Mouse (Mus musculus) MN1 (cell line): ENCODE data around the gene Nceh1.
A peak's percentile ranks its signal among the peaks of the same experiment; 100 is the strongest.

Experiments used
- DNase-seq: peaks from one replicate; pipeline ENCODE4 v3.0.0-alpha.2; 2016; ENCODE audit warnings: low spot score

The Nceh1 gene

DNA sequence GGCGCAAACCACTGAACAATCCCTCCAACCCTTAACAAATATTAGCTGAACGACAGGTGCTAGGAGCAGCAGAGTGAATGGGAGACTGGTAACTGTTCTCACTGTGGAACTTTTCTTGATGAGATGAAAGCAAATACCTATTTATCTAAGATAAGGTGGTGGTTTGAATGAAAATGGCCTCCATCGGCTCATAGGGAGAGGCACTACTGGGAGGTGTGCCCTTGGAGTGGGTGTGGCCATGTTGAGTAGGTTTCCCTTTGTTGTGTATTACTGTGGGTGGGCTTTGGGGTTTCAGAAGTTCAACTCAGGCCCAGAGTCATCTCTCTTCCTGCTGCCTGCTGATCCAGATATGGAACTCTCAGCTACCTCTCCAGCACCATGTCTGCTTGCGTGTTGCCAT, 8.1 kb downstream of the Nceh1 start:
- DNase-seq: no peak

GRCm38 (mm10) chr3:27191856-27192255, 9.1 kb downstream of the Nceh1 start:
- no peak for DNase-seq

DNA sequence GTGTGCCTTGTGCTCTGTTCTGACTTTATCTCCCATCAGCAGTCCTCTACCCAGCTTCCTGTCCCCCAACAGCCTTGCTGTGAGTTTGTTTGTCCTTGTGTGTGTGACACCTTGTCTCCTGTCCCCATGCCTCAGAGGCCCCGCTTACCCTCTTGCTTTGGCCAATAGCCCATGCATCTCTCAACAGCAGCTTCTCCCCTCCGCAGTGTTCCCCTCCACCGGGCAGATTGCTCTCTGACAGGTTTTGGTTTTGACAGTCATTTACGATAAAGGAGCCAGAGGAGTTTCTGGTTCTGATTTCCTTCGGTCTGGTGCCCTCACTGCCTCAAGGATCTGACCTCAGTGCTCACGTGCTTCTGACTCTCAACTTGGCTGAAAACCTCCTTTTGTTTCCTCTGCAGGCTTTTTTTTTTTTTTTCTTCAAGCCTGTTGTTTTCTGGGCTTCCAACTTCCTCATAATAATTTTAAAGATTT, 11.1 kb downstream of the Nceh1 start:
- peak; percentile 70 for DNase-seq

DNA sequence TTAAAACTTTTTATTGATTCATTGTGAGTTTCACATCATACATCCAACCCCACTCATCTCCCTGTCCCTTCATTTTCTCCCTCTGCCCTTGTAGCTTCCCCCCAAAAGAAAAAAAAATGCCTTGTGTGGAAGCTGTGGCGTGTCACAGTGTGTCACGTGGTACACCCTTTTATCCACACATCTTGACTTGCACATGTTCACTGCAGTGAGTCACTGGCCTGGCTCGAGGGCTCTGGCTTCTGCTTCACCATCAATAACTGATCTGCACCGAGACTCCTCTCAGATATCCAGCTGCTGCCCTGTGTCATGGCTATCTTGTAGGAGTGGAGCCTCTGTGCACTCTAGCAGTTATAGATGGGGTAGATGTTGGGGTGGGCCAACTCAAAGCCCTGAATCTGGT, 12.4 kb downstream of the Nceh1 start:
- peak; percentile 79 for DNase-seq

GRCm38 (mm10) chr3:27195573-27196227, 12.9 kb downstream of the Nceh1 start:
- DNase-seq: no peak

DNA sequence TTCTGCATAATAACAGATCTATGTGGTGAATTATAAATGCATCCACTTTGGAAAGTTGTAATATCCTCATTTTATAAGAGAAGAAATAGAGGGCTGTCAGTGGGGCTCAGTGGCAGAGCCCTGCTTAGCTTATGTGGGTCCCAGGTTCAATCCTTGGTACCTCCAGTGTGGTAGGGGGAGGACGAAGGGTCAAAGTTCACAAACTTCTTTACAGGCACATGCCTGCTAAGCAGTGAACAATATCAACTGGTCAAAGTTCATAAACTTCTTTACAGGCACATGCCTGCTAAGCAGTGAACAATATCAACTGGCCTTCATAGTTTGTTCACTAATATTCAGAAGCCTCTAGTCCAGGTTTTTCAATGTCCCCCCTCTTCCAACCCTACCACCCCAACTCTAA, 13.8 kb downstream of the Nceh1 start:
- DNase-seq: no peak

DNA sequence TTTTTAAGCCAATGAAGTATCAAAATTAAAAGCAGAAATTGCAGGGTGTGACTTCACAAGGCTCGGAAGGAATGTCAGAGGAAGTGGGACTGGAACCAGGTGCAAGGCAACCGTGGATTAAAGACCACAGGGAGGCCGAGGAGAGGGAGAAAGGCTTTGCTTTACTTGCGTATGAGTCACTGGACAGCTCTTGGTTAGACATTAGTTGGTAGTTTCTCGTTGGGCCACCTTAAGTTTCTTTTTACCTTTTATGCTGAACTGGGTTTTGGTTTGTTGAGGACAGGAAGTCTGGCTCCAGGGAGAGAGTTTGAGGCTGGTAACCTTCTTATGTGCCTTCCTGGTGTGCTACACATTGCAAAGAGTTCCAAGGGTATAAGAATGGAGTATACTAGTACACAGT, 15.1 kb downstream of the Nceh1 start:
- DNase-seq: no peak

GRCm38 (mm10) chr3:27199120-27199519, 16.4 kb downstream of the Nceh1 start:
- no peak for DNase-seq

DNA sequence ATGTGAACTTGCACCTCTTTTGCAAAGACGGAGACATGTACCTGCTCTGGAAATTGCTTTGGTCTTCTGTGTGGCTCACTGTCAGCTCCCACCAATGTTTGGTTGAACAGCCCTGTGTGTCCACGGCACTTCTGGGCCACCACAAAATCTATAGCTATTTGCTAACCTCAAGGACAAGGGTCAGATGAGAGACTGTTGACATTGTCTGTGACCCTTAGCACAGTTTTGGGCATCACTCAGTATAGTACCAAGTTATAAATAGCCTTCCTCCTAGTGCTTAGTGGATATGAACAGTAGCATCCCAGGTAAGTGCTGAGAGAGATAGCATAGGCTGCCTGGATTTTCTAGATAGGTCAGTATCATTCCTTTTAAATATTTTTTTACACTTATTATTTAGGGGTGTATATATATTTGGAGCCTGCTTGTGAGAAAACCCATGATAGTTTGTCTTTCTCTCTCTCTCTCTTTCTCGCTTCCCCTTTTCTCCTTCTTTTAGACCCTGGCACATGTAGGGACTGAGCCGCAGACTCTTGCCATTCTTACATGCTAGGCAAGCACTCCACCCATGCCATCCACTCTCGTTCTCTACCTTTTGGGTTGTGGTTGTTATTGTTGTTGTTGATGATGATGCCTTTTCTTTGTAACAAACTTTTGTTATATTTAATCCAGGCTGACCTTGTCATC, 19.1 kb downstream of the Nceh1 start:
- DNase-seq: no peak

- DNase-seq: no peak
Observed at GRCm38 (mm10) chr3:27205068-27205467, 22.3 kb downstream of the Nceh1 start.

GRCm38 (mm10) chr3:27205514-27206220, 22.9 kb downstream of the Nceh1 start:
- no peak for DNase-seq

DNA sequence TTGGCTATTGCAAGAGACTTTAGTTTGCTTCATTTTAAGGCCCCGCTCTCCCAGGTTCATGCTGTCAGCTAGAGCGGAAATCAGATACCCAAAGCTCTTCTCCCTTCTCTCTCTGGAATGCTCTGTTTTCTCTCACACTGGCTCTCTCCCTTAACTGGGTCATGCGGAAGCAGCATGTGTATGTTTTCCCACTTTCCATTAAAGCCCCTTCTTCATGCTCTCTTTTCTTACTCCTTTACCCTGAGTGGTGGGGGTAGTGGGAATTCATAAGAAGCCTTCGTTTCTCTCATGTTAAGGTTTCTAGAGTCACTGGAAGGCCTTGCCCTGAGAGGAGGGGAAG, 23.4 kb downstream of the Nceh1 start:
- no peak for DNase-seq

DNA sequence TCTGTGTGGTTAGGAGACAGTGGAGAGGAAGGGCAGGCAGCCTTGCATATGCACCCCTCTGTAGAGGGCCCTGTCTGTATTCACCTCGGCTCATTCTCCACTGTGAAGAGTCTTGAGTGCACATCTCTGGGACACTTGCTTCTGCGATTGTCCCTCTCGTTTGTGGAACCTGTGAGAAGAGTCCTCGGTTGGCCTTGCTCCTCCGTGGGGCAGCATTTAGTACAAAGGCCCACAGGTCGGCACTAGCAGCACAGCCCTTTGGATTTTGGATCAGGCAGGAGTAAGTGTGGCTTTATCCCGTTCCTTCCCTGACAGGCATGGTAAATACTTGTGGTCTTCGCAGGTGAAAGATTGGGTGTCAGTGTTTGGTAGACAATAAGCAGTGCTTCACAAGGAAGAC, 23.8 kb downstream of the Nceh1 start:
- no peak for DNase-seq

DNA sequence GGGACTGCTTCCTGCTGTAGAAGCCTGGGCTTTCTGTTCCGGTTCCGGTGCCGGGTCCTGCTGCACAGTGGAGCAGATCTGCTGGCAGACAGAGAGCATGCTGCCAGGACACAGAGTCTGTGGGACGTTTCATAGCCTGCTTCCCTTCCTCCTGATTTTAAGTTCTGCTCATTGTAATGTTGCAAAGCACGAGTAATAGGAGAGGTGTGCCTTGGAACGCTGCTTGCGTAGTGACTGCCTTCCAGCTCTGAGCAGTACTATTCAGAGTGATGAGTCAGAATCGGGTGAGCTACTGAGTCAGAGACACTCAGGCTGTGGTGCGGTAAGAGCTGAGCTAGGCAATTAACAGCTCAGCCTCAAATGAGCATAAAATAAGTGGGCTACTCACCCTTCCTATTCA, 26.9 kb downstream of the Nceh1 start:
- DNase-seq: peak; percentile 73

DNA sequence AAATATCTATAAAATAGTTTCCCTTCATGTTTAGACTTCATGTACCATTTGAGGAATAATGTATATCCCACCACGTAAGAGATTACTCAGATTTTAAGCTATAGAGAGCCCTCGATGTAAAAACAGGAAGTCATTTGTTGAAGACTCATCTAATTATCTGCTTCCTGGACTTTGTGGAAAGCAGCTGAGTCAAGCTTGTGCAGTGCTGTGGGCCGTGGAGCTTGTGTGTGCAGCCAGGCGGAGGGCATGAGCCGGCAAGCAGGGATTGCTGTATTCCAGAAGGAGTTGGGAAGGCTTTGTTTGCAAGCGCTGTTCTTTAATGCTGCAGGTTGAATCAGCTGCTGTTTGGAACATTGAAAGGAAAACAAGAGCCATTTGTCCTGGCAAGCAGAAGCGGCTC, 27.5 kb downstream of the Nceh1 start:
- peak; percentile 39 for DNase-seq

GRCm38 (mm10) chr3:27214016-27214816, 31.5 kb downstream of the Nceh1 start:
- no peak for DNase-seq

GRCm38 (mm10) chr3:27217331-27217730, 34.6 kb downstream of the Nceh1 start:
- DNase-seq: no peak

DNA sequence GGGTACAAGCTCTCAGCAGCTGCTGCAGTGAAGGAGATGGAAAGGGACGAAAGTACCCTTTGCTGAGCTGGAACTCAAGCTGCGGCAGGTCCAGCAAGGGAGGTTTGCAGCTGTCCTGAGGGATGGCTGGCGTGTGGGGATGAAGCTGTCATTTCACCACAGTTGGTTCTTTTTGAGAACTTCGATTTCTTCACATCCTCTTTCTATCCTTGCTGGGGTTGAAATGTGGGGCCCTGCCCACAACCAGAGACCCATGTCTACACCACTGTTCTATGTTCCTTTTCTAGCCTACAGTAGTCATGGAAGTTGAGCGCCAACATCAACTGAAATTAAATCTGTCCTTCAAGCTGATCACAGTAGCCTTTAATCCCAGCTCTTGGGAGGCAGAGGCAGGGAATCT, 35.8 kb downstream of the Nceh1 start:
- no peak for DNase-seq

GRCm38 (mm10) chr3:27222052-27222451, 39.3 kb downstream of the Nceh1 start:
- DNase-seq: no peak

DNA sequence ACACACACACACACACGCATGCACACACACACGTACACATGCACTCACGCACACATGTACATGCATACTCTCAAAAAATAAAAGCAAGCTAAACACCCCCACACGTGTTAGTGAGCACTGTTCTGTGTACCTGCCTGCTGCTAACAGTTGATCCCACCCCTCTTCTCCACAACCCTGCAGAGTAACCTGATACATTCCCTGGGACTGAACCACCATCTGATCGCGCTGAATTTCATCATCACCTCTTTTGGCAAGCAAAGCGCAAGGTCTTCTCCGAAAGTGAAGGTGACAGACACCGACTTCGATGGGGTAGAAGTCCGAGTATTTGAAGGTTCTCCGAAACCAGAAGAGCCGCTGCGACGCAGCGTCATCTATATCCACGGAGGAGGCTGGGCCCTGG, 39.7 kb downstream of the Nceh1 start:
- DNase-seq: no peak

DNA sequence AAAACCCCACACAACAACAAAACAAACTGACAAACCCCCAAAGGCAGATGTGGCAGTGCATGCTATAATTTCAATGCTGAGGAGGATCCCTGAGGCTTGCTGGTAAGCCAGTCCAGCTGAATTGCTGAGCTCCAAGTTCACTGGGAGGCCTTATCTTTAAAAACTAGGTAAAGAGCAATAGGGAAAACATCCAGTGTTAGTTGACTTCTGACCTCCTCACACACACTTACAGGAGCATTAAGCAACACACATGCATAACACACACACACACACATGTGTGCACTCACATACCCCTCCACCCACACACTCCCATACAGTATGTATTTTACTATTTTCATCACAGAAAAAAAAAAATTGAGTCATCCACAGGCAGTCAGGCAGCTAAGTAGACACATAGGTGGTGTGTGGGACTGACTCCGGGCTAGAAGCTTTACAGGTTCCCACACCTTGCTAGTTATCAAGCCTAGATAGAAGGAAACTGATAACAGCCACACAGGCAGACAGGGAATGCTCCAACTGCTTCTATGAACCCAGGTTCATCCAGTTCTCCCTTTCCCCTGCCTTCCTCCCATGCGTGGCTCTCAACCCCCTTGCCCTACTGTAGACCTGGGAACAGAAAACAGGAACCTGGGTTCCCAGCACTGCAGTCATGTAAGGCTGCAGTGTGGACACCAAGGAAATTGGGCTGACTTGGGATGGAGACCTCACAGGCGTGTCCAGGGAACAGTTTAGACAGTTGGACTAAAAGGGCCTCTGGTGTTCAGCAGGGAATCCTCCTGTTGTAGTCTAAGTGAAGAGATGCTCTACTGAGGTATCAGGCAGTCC, 45.1 kb downstream of the Nceh1 start:
- no peak for DNase-seq
